Mouse (Mus musculus): ENCODE results near the gene AC192777.2.
"Not testable (repeated sequence)": the region's sequence is repeated elsewhere in the genome, so short reads cannot be mapped to it uniquely, and the experiment has no call there.

AC192777.2 gene

GRCm38 (mm10) chr17:40095150-40095549 lies at the start of gene AC192777.2:
Gene AC192777.2, plus strand, starts transcription at chr17:40095450.
- DNase-seq (ENCODE audit: low read depth in 1 of 2, low spot score in 2 of 2): not testable (repeated sequence)

GRCm38 (mm10) chr17:40116172-40116571 lies 20.9 kb downstream of the AC192777.2 start:
- DNase-seq (ENCODE audit: low read depth in 1 of 2, low spot score in 2 of 2): not testable (repeated sequence)

GRCm38 (mm10) chr17:40116877-40117276 lies 21.6 kb downstream of the AC192777.2 start:
- DNase-seq (ENCODE audit: low read depth in 1 of 2, low spot score in 2 of 2): not testable (repeated sequence)
